Comparison of ENCODE assay signal across 9 mouse cellular contexts in the genomic region with DNA sequence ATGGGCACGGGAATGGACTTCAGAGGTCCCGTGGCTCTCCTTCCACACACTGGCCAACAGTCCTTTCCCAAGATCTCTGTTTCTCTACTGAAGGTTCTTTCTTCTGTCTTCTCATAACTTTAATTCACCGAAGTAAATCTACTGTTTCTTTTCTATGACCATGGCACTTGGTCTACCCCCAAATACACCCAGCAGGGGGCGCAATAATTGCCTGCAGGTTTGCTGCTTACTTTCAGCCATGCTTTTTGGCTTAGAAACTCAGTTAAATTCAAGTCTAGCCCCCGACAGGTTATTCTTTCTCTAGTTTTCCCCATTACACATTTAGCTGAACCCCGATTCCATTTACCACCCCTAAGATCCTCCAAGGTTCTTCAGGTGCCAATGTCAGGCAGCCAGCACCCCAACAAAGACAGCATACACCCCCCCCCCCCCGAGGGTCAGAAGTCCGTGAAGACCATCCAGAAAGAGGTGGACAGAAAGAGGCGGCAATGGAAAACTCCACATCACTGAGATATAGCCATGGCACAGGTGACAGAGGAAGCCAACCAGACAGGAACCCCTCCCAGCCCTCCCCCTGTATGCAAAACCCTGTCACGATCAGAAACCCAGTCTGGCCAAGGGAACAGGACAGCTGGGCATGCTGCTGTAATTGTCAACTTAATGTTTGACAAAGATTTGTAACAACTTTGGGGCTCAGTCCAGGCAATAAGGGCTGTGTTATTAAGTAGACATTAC. TPM values are rescaled to one million over a fixed set of nuclear protein-coding genes. Genes with fewer than 3 reads are reported as not detected.
A peak's percentile ranks its signal among the peaks of the same experiment; 100 is the strongest.
DNase-seq lines count a peak whose midpoint lies in the region; ATAC-seq and TF ChIP-seq lines count a peak whose summit lies in the region.
"Had no signal": no experiment of that assay in that cellular context is flagged by ENCODE, and none has a peak within 500 bp of the region (broad histone marks: within the 10 kb centered on the region; RNA-seq: fewer than 3 reads in every experiment).

No protein-coding gene starts in this region.

- H3K4me2 ChIP-seq in kidney, embryonic 16.5 days (replicated peaks; ENCODE audit: low read depth, low read length): no peak overlapping the region
- no peak overlapping the region for H3K4me2 ChIP-seq in CH12.LX (ENCODE audit: insufficient read depth, low read depth, poor library complexity, severe bottlenecking)
- no peak overlapping the region for H3K4me2 ChIP-seq in embryonic facial prominence, embryonic 11.5 days (ENCODE audit: low read depth, low read length)
- no peak overlapping the region for H3K4me2 ChIP-seq in limb, embryonic 11.5 days (ENCODE audit: low read depth, severe bottlenecking)

- peak; percentile 56 for TF ChIP-seq RAD21 in CH12.LX (IDR thresholded peaks at IDR 0.05; ENCODE audit: low read depth, low read length)

- no peak for ATAC-seq in kidney, embryonic 16.5 days (ENCODE audit: low FRiP score, low TSS enrichment)
- ATAC-seq in embryonic facial prominence, embryonic 11.5 days (replicated peaks; ENCODE audit: insufficient number of reproducible peaks, low FRiP score, low TSS enrichment, low read depth): no peak
- no peak for ATAC-seq in limb, embryonic 11.5 days (ENCODE audit: insufficient number of reproducible peaks, low FRiP score, low TSS enrichment, low read depth)
- no peak for ATAC-seq in megakaryocyte-erythroid progenitor cell, adult 5-6 weeks (replicated peaks; ENCODE audit: low FRiP score, low TSS enrichment, poor library complexity, severe bottlenecking)

- TF ChIP-seq EP300 in CH12.LX (IDR thresholded peaks at IDR 0.05; ENCODE audit: low read length): 0 out of 2 replicates have a peak, but pooled peaks have one; percentile 15

- dilution Hi-C loops in CH12.LX (cut with MboI; ENCODE audit: extremely low pct_ligation_motif_present, extremely low pct_unique_long_range_greater_than_20kb, low sequenced_read_pairs): no loop called here

- in situ Hi-C loops in CH12.LX (cut with MboI; ENCODE audit: low pct_ligation_motif_present, low pct_unique_long_range_greater_than_20kb, low sequenced_read_pairs): no loop called here

- H3K27me3 ChIP-seq in kidney, adult 2 months (replicated peaks; ENCODE audit: control insufficient read depth, insufficient read depth, low read length): no peaks in the 10 kb centered on the region
- no peaks in the 10 kb centered on the region for H3K27me3 ChIP-seq in kidney, embryonic 16.5 days (ENCODE audit: insufficient read depth, low read length)
- H3K27me3 ChIP-seq in CH12.LX (replicated peaks): no peaks in the 10 kb centered on the region
- no peaks in the 10 kb centered on the region for H3K27me3 ChIP-seq in embryonic facial prominence, embryonic 11.5 days (ENCODE audit: control insufficient read depth, insufficient read depth, low read length)
- no peaks in the 10 kb centered on the region for H3K27me3 ChIP-seq in limb, embryonic 11.5 days (ENCODE audit: control insufficient read depth, insufficient read depth, low read length)
- H3K27me3 ChIP-seq in small intestine, adult 2 months (ENCODE audit: control insufficient read depth, insufficient read depth, low read length): no peaks in the 10 kb centered on the region

- 77% methylated on average over 10 of the region's 10 CpGs for WGBS in kidney, adult 2 months
- WGBS in kidney, embryonic 16.5 days: 81% methylated on average over 10 of the region's 10 CpGs
- WGBS in embryonic facial prominence, embryonic 11.5 days: 83% methylated on average over 10 of the region's 10 CpGs
- WGBS in limb, embryonic 11.5 days: 81% methylated on average over 10 of the region's 10 CpGs
- 84% methylated on average over 10 of the region's 10 CpGs for WGBS in small intestine, adult 2 months

- H3K9me3 ChIP-seq in kidney, embryonic 16.5 days (ENCODE audit: low read length): no peaks in the 10 kb centered on the region
- H3K9me3 ChIP-seq in CH12.LX (replicated peaks; ENCODE audit: low read length): no peaks in the 10 kb centered on the region
- H3K9me3 ChIP-seq in embryonic facial prominence, embryonic 11.5 days (replicated peaks; ENCODE audit: control insufficient read depth, low read length): no peaks in the 10 kb centered on the region
- no peaks in the 10 kb centered on the region for H3K9me3 ChIP-seq in limb, embryonic 11.5 days (ENCODE audit: control insufficient read depth, low read length)

- no peak for TF ChIP-seq POLR2A in kidney, adult 2 months (IDR thresholded peaks at IDR 0.05; ENCODE audit: low read depth, low read length)
- TF ChIP-seq POLR2A in CH12.LX (IDR thresholded peaks at IDR 0.05; ENCODE audit: low read depth, low read length): no peak
- no peak for TF ChIP-seq POLR2A in small intestine, adult 2 months (IDR thresholded peaks at IDR 0.05; ENCODE audit: low read depth, low read length)

- no peak overlapping the region for H3K4me3 ChIP-seq in kidney, adult 2 months (ENCODE audit: insufficient read depth, low read depth, low read length)
- no peak overlapping the region for H3K4me3 ChIP-seq in kidney, embryonic 16.5 days (ENCODE audit: low read length)
- no peak overlapping the region for H3K4me3 ChIP-seq in CH12.LX (replicated peaks in 1 of 3; ENCODE audit: low read depth in 2 of 3, low read length in 2 of 3, poor library complexity in 1 of 3)
- H3K4me3 ChIP-seq in embryonic facial prominence, embryonic 11.5 days (ENCODE audit: low read depth, low read length): no peak overlapping the region
- H3K4me3 ChIP-seq in limb, embryonic 11.5 days (ENCODE audit: low read depth, low read length): no peak overlapping the region
- H3K4me3 ChIP-seq in small intestine, adult 2 months (ENCODE audit: low read depth, low read length): no peak overlapping the region
- H3K4me3 ChIP-seq: erythroblast, embryonic 14.5 days had no signal

- peak; percentile 59 for TF ChIP-seq CTCF in kidney, adult 2 months (conservative IDR thresholded peaks at IDR 0.05; ENCODE audit: insufficient read depth, insufficient read length, low read depth, low read length)
- peak; percentile 64 to 78 for TF ChIP-seq CTCF in CH12.LX (conservative IDR thresholded peaks at IDR 0.05 in 1 of 2, IDR thresholded peaks at IDR 0.05 in 1 of 2; ENCODE audit: low read depth in 2 of 2, low read length in 2 of 2)
- peak; percentile 27; the same call in 1 of the 2 replicates for TF ChIP-seq CTCF in small intestine, adult 2 months (IDR thresholded peaks at IDR 0.05; ENCODE audit: extremely low read depth, insufficient read length, insufficient replicate concordance, low read depth, low read length)

- no peaks in the 10 kb centered on the region; the same call in 1 of the 2 replicates for H3K36me3 ChIP-seq in kidney, adult 2 months (ENCODE audit: control insufficient read depth, insufficient read depth, low read length)
- 0 out of 2 replicates have a peak, but pooled peaks cover 5% of the 10 kb centered on the region for H3K36me3 ChIP-seq in kidney, embryonic 16.5 days (ENCODE audit: insufficient read depth, low read length)
- peaks cover 51 to 88% of the 10 kb centered on the region in 2 experiments for H3K36me3 ChIP-seq in CH12.LX (replicated peaks in 1 of 2; ENCODE audit: control insufficient read depth in 1 of 2, insufficient read depth in 1 of 2, low read length in 1 of 2)
- no peaks in the 10 kb centered on the region for H3K36me3 ChIP-seq in embryonic facial prominence, embryonic 11.5 days (replicated peaks; ENCODE audit: control insufficient read depth, insufficient read depth, low read depth, low read length)
- no peaks in the 10 kb centered on the region for H3K36me3 ChIP-seq in limb, embryonic 11.5 days (ENCODE audit: control insufficient read depth, insufficient read depth, low read length)
- H3K36me3 ChIP-seq in small intestine, adult 2 months (ENCODE audit: control insufficient read depth, insufficient read depth, low read length): peaks cover 74% of the 10 kb centered on the region

- H3K9ac ChIP-seq in kidney, embryonic 16.5 days (replicated peaks; ENCODE audit: low read length): no peak overlapping the region
- H3K9ac ChIP-seq in CH12.LX (ENCODE audit: insufficient read depth, low read depth): no peak overlapping the region
- H3K9ac ChIP-seq in embryonic facial prominence, embryonic 11.5 days (replicated peaks; ENCODE audit: low read length): no peak overlapping the region
- H3K9ac ChIP-seq in limb, embryonic 11.5 days (ENCODE audit: low read length): no peak overlapping the region

- peak; percentile 36 for DNase-seq in kidney, adult 2 months
- DNase-seq in CH12.LX (ENCODE audit: extremely low read depth) (peak; percentile 57), ZHBTc4 (ENCODE audit: low read depth, low spot score) (peak; percentile 66)
- peak; percentile 56 for DNase-seq in embryonic facial prominence, embryonic 11.5 days (ENCODE audit: low spot score)
- peak; percentile 54 for DNase-seq in limb, embryonic 11.5 days (ENCODE audit: low spot score)

- no peak overlapping the region for H3K27ac ChIP-seq in kidney, adult 2 months (ENCODE audit: insufficient read depth, low read depth, low read length)
- H3K27ac ChIP-seq in kidney, embryonic 16.5 days (ENCODE audit: low read length): no peak overlapping the region
- no peak overlapping the region for H3K27ac ChIP-seq in CH12.LX (ENCODE audit: insufficient read depth, low read depth)
- H3K27ac ChIP-seq in embryonic facial prominence, embryonic 11.5 days (replicated peaks; ENCODE audit: low read depth, low read length): no peak overlapping the region
- H3K27ac ChIP-seq in limb, embryonic 11.5 days (replicated peaks; ENCODE audit: low read depth, low read length): no peak overlapping the region
- H3K27ac ChIP-seq in small intestine, adult 2 months (ENCODE audit: insufficient read depth, low read depth, low read length): no peak overlapping the region

- H3K4me1 ChIP-seq in kidney, adult 2 months (ENCODE audit: control insufficient read depth, insufficient read depth, low read length): no peaks in the 10 kb centered on the region
- H3K4me1 ChIP-seq in kidney, embryonic 16.5 days (ENCODE audit: insufficient read depth, low read length): no peaks in the 10 kb centered on the region
- peaks cover 0 to 18% of the 10 kb centered on the region in 2 experiments; a peak in 2 of 4 replicates for H3K4me1 ChIP-seq in CH12.LX (ENCODE audit: control insufficient read depth in 1 of 2, insufficient read depth in 2 of 2)
- no peaks in the 10 kb centered on the region for H3K4me1 ChIP-seq in embryonic facial prominence, embryonic 11.5 days (ENCODE audit: control insufficient read depth, insufficient read depth, low read length)
- no peaks in the 10 kb centered on the region for H3K4me1 ChIP-seq in limb, embryonic 11.5 days (ENCODE audit: control insufficient read depth, insufficient read depth, low read length)
- H3K4me1 ChIP-seq in small intestine, adult 2 months (ENCODE audit: control insufficient read depth, insufficient read depth, insufficient read length, low read length): no peaks in the 10 kb centered on the region

- no peaks in the 10 kb centered on the region for H3K79me2 ChIP-seq in CH12.LX (replicated peaks; ENCODE audit: control insufficient read depth, extremely low read depth, insufficient read depth, poor library complexity, severe bottlenecking)

RNA-seq across cellular contexts. Expression of gene Unc50, which starts 18.6 kb away (rescaled TPM):
- 50.2 and 60.3 TPM in 2 replicates for polyA plus RNA-seq in kidney, adult 2 months (2012; rRNA removed)
- polyA plus RNA-seq in kidney, embryonic 16.5 days (2015; fragmentation: Nextera tagmentation; extraction: Ambion mirVana): 128 and 144 TPM in 2 replicates
- total RNA-seq in CH12.LX (2012; rRNA removed) (56.6 and 58.5 TPM in 2 replicates), CH12.LX (2014; rRNA removed) (75.5 and 76.3 TPM in 2 replicates)
- 39.9 and 41.8 TPM in 2 replicates for polyA plus RNA-seq in CH12.LX (2012; ENCODE audit: insufficient read length, low read depth)
- 122 and 127 TPM in 2 replicates for polyA plus RNA-seq in embryonic facial prominence, embryonic 11.5 days (2014; fragmentation: Nextera tagmentation; extraction: Ambion mirVana)
- polyA plus RNA-seq in limb, embryonic 11.5 days (2014; fragmentation: Nextera tagmentation; extraction: Ambion mirVana): 111 and 118 TPM in 2 replicates
- 15.6 and 36.6 TPM in 2 replicates for polyA plus RNA-seq in small intestine, adult 2 months (2012; rRNA removed)
- 33.5 and 42.9 TPM in 2 replicates for total RNA-seq in megakaryocyte-erythroid progenitor cell, adult 5-6 weeks (2014; fragmentation: Nextera tagmentation)
- 45.7 and 46.1 TPM in 2 replicates for total RNA-seq in megakaryocyte-erythroid progenitor cell, adult 5-6 weeks (2017)

RNA-seq across cellular contexts. Expression of gene Coa5, which starts 18.6 kb away (rescaled TPM):
- polyA plus RNA-seq in kidney, adult 2 months (2012; rRNA removed): 63.3 and 83.9 TPM in 2 replicates
- 59.9 and 60.1 TPM in 2 replicates for polyA plus RNA-seq in kidney, embryonic 16.5 days (2015; fragmentation: Nextera tagmentation; extraction: Ambion mirVana)
- total RNA-seq in CH12.LX (2012; rRNA removed) (43.8 and 49.7 TPM in 2 replicates), CH12.LX (2014; rRNA removed) (61.4 and 62.8 TPM in 2 replicates)
- 69.8 and 79.8 TPM in 2 replicates for polyA plus RNA-seq in CH12.LX (2012; ENCODE audit: insufficient read length, low read depth)
- polyA plus RNA-seq in embryonic facial prominence, embryonic 11.5 days (2014; fragmentation: Nextera tagmentation; extraction: Ambion mirVana): 62.6 and 63.5 TPM in 2 replicates
- 58.8 and 60.5 TPM in 2 replicates for polyA plus RNA-seq in limb, embryonic 11.5 days (2014; fragmentation: Nextera tagmentation; extraction: Ambion mirVana)
- polyA plus RNA-seq in small intestine, adult 2 months (2012; rRNA removed): 18.6 and 30.0 TPM in 2 replicates
- total RNA-seq in megakaryocyte-erythroid progenitor cell, adult 5-6 weeks (2014; fragmentation: Nextera tagmentation): 96.6 and 104 TPM in 2 replicates
- total RNA-seq in megakaryocyte-erythroid progenitor cell, adult 5-6 weeks (2017): 82.0 and 90.7 TPM in 2 replicates
